22 mouse cellular contexts compared by ENCODE assay signal in genomic region chr1:34277259-34277658, GRCm38 (mm10).
DNase-seq lines count a peak whose midpoint lies in the region; ATAC-seq and TF ChIP-seq lines count a peak whose summit lies in the region.
"Had no signal": no experiment of that assay in that cellular context is flagged by ENCODE, and none has a peak within 500 bp of the region (broad histone marks: within the 10 kb centered on the region; RNA-seq: fewer than 3 reads in every experiment).

No protein-coding gene starts in this region.

- DNase-seq in cerebellum, postnatal 10 days, result peak; percentile 68 to 72
- DNase-seq in cerebellum, adult 8-10 months, result no peak
- no peak for DNase-seq in frontal cortex, postnatal 36 days (ENCODE audit: low spot score in 2 of 2)
- DNase-seq in Muller cell, postnatal 12 days (ENCODE audit: inconsistent ontology term), result peak; percentile 7
- DNase-seq in brain, adult 2 months (ENCODE audit: low read depth, low spot score), result peak; percentile 69
- no peak for DNase-seq in gastrocnemius, adult 2 months
- DNase-seq: adrenal gland, adult 8-10 months; adrenal gland, postnatal 36 days; embryo, embryonic 11 days; forebrain, postnatal 0 days; gastrocnemius, postnatal 10 days; heart, adult 2 months; kidney, adult 9 months had no signal

- TF ChIP-seq CTCF in gastrocnemius, adult 2 months (IDR thresholded peaks at IDR 0.05), result no peak

- no peak overlapping the region for H3K27ac ChIP-seq in gastrocnemius, adult 2 months
- H3K27ac ChIP-seq: embryonic facial prominence, embryonic 12.5 days; forebrain, embryonic 13.5 days; heart, adult 2 months; hindbrain, embryonic 10.5 days; hindbrain, embryonic 15.5 days; kidney, postnatal 0 days had no signal

- ATAC-seq in frontal cortex, adult (ENCODE audit: low TSS enrichment), result 0 out of 2 replicates have a peak, but pooled peaks have one; percentile 6
- ATAC-seq: forebrain, embryonic 13.5 days; forebrain, postnatal 0 days; inflammation-experienced regulatory T-cells, adult 6 months; intestine, postnatal 0 days had no signal

- H3K4me3 ChIP-seq in gastrocnemius, adult 2 months, result no peak overlapping the region
- H3K4me3 ChIP-seq: embryonic facial prominence, embryonic 12.5 days; forebrain, embryonic 13.5 days; heart, adult 2 months; heart, embryonic 12.5 days; hindbrain, embryonic 10.5 days; hindbrain, embryonic 15.5 days had no signal

- intact Hi-C loops in gastrocnemius, adult 2 months (cut with DNase I), result loop anchor here (5.0 kb wide), 1 partner anchor 60 kb away; no protein-coding TSS in a partner anchor

Comparison
In these comparisons a context has a peak if more than half of its experiments do, and no peak if none do; other contexts are left out.
1. DNase-seq: peak in cerebellum, postnatal 10 days (2 of 2), Muller cell, postnatal 12 days (single experiment) and brain, adult 2 months (single experiment); none in cerebellum, adult 8-10 months (single experiment), frontal cortex, postnatal 36 days (0 of 2) and gastrocnemius, adult 2 months (single experiment).